Mouse (Mus musculus): ENCODE measurements at regions not wholly inside any gene's neighbourhood (a gene's known extent, or its start where the extent isn't known, plus 50 kb on each side); places are given as distances from the start of the nearest gene placed in this dataset.
"Not testable (repeated sequence)": the region's sequence is repeated elsewhere in the genome, so short reads cannot be mapped to it uniquely, and the experiment has no call there.

- CTCF ChIA-PET = not testable (repeated sequence)
These were observed 61.4 kb upstream of the Ptger2 start for GRCm38 (mm10) chr14:44926368-44927203.

- CTCF ChIA-PET = not testable (repeated sequence)
These were observed 62.6 kb upstream of the Ptgdr start for GRCm38 (mm10) chr14:44921786-44922185.

- CTCF ChIA-PET = no interaction called here
These were observed 60.2 kb upstream of the Ptgdr start for GRCm38 (mm10) chr14:44919389-44919788.

GRCm38 (mm10) chr14:44915627-44916026 is 56.5 kb upstream of the Ptgdr start:
- CTCF ChIA-PET = interaction anchor here (0.6 kb wide), 1 partner anchor 264 kb away, joined by 3 read pairs; no protein-coding TSS in a partner anchor

- CTCF ChIA-PET = no interaction called here
These were observed 53.6 kb upstream of the Ptgdr start for GRCm38 (mm10) chr14:44912740-44913139.

Measured in spleen, embryonic (tissue).